Mouse (Mus musculus) C2C12 (cell line): Measurements from ENCODE around the gene Slc35f4.

Source experiments
- CEBPB ChIP-seq: IDR thresholded peaks from one replicate; pipeline ENCODE4 v1.6.1; 2011; ENCODE audit warnings: low read depth, mild to moderate bottlenecking, control low read depth, moderate library complexity
- CTCF ChIP-seq: IDR thresholded peaks from one replicate; pipeline ENCODE4 v1.5.1; 2011; ENCODE audit not compliant: control insufficient read depth, insufficient read depth, insufficient read length
- MAX ChIP-seq: IDR thresholded peaks from one replicate; pipeline ENCODE4 v1.6.1; 2011; ENCODE audit warnings: mild to moderate bottlenecking, control low read depth
- MYOG ChIP-seq: IDR thresholded peaks from one replicate; pipeline ENCODE4 v1.6.1; 2011; ENCODE audit not compliant: control insufficient read depth, insufficient read length; ENCODE audit errors: extremely low read depth

DNA sequence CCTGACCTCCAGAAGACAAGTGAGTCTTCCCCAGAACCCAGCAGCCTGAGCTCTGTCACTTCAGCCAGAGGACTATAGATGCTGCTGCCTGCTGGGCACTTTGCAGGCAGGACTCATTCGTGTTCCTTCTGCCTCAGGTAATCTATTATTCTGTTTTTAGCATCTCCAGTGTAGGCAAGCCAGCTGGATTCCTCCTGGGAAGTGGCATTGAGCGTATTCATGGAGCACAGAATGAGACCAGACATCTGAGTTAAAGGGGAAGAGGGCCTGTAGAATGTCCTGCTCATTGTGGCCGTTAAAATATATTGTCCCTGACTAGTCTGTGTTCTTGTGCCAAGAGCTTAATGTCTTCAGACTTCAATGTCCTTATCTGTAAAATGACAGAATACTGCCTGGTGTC lies 72.1 kb downstream of the Slc35f4 start:
- TF ChIP-seq CTCF: no peak
- TF ChIP-seq MAX: no peak
- no peak for TF ChIP-seq MYOG
- no peak for TF ChIP-seq CEBPB
